Mouse (Mus musculus) stomach, postnatal 0 days (tissue): ENCODE results near the gene 1700001O22Rik. TPM values are rescaled to one million over a fixed set of nuclear protein-coding genes. Genes with fewer than 3 reads are reported as not detected.
A peak's percentile ranks its signal among the peaks of the same experiment; 100 is the strongest.

Source experiments
- ATAC-seq: fragments of 200-750 bp; cut with Nextera tagmentation; 2 replicates; pipeline ENCODE4 v1.8.0; 2017; ENCODE audit not compliant: low FRiP score, low TSS enrichment
- DNase-seq: peaks from one replicate; pipeline ENCODE4 v3.0.0-alpha.2; 2016; ENCODE audit warnings: low spot score
- H3K27ac ChIP-seq: fragments of 300-500 bp; sonication (generic); replicated peaks from 2 replicates; pipeline ENCODE4 v1.5.1; 2014; ENCODE audit warnings: mild to moderate bottlenecking, control low read depth
- H3K27me3 ChIP-seq: fragments of 300-500 bp; sonication (generic); 2 replicates; pipeline ENCODE4 v1.6.1; 2014; ENCODE audit warnings: low read length; ENCODE audit not compliant: control insufficient read depth, insufficient read depth
- H3K36me3 ChIP-seq: fragments of 300-500 bp; sonication (generic); 2 replicates; pipeline ENCODE4 v1.6.1; 2014; ENCODE audit warnings: low read length, mixed read lengths; ENCODE audit not compliant: control insufficient read depth, insufficient read depth
- H3K4me1 ChIP-seq: fragments of 300-500 bp; sonication (generic); replicated peaks from 2 replicates; pipeline ENCODE4 v1.6.1; 2014; ENCODE audit warnings: antibody characterized with exemption; ENCODE audit not compliant: control insufficient read depth, insufficient read depth
- H3K4me2 ChIP-seq: fragments of 300-500 bp; sonication (generic); replicated peaks from 2 replicates; pipeline ENCODE4 v1.6.1; 2014; ENCODE audit warnings: low read depth, mild to moderate bottlenecking, control low read depth, moderate library complexity
- H3K4me3 ChIP-seq: fragments of 300-500 bp; sonication (generic); 2 replicates; pipeline ENCODE4 v1.5.1; 2014; ENCODE audit warnings: low read depth, low read length, control low read depth
- H3K9ac ChIP-seq: fragments of 300-500 bp; sonication (generic); 2 replicates; pipeline ENCODE4 v1.6.1; 2014; ENCODE audit warnings: mild to moderate bottlenecking, low read length, control low read depth, mixed read lengths
- H3K9me3 ChIP-seq: fragments of 300-500 bp; sonication (generic); 2 replicates; pipeline ENCODE4 v1.6.1; 2016; ENCODE audit warnings: low read length; ENCODE audit not compliant: control insufficient read depth
- CTCF ChIP-seq: IDR thresholded peaks from 2 replicates; pipeline ENCODE4 v1.5.1; 2016; ENCODE audit warnings: antibody characterized with exemption, low read depth, mild to moderate bottlenecking, moderate library complexity
- EP300 ChIP-seq: optimal IDR thresholded peaks from 2 replicates; pipeline ENCODE3; 2016; ENCODE audit warnings: antibody characterized with exemption
- WGBS: fragments of 180-500 bp; shearing (Covaris S2); extraction: QIAGEN DNeasy Blood & Tissue Kit; methylation state at CpG from one replicate; pipeline ENCODE4 v1.1.7; 2014; 5-methylcytosine and 5-hydroxymethylcytosine counted together
- polyA plus RNA-seq: library from polyadenylated mRNA; unstranded; fragments of >200 nt; fragmentation: Nextera tagmentation; extraction: Ambion mirVana; gene quantifications from 2 replicates; pipeline ENCODE4 v1.2.1, GENCODE M21; 2015

The 1700001O22Rik gene
- polyA plus RNA-seq, 1 experiment from 2014 or later = 2.0 TPM

GRCm38 (mm10) chr2:30758341-30759087, 44.9 kb downstream of the 1700001O22Rik start:
- Histone ChIP-seq H3K27ac (peak overlapping the region; percentile 88), H3K9ac (peak overlapping the region; percentile 32), H3K4me1 (peaks cover 17% of the 10 kb centered on the region), H3K36me3 (no peaks in the 10 kb centered on the region), H3K27me3 (no peaks in the 10 kb centered on the region), H3K4me2 (peak overlapping the region; percentile 45), H3K9me3 (0 out of 2 replicates have a peak, but pooled peaks cover 3% of the 10 kb centered on the region), H3K4me3 (no peak overlapping the region)
- ATAC-seq (peak; percentile 87), DNase-seq (peak; percentile 92)
- WGBS = 4% methylated on average over 17 of the region's 17 CpGs
- TF ChIP-seq EP300 (no peak), CTCF (peak; percentile 68)

- Histone ChIP-seq H3K4me3 (no peak overlapping the region), H3K27me3 (no peaks in the 10 kb centered on the region), H3K4me1 (peaks cover 20% of the 10 kb centered on the region), H3K27ac (peak overlapping the region; percentile 88), H3K36me3 (no peaks in the 10 kb centered on the region), H3K9me3 (no peaks in the 10 kb centered on the region), H3K4me2 (no peak overlapping the region), H3K9ac (no peak overlapping the region)
- ATAC-seq (no peak), DNase-seq (no peak)
- 65% methylated on average over 10 of the region's 10 CpGs for WGBS
- no peak for TF ChIP-seq CTCF
Measured at GRCm38 (mm10) chr2:30756962-30757715, 46.3 kb downstream of the 1700001O22Rik start.

DNA sequence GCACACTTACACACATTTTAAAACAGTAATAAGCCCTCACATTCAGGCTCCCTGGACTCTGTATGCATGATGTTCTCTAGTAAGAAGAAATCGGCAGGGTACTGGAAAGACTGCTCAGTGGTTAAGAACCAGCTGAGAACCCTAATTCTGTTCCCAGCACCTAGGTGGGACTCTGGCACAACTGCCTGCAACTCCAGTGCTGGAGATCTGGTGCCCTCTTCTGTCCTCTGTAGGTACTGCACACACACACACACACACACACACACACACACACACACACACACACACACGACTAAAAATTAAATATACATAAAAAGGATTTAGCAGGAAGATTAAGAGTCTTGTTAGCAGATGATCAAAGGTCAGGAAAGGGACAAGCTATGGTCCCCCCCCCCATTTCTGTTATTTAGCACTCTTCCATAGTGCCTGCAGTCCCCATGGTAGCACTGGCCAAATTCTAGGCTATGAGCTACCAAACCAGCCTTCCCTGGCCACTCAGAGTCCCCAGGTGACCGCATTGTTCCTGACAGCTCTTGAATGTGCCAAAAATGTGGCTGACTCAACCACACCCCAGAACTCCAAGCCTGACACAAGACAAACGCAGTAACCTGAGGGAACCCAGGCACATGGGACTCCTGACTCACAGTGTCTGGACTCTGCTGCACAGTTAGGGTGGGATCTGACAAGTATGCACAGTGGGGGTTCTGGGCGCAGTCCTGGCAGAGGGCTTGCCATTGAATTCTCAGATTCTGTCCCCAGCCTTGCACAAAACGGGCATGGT, 47.3 kb downstream of the 1700001O22Rik start:
- TF ChIP-seq EP300 (no peak), CTCF (peak; percentile 40; the same call in 1 of the 2 replicates)
- Histone ChIP-seq H3K27ac (no peak overlapping the region), H3K36me3 (no peaks in the 10 kb centered on the region), H3K4me1 (peaks cover 20% of the 10 kb centered on the region), H3K9me3 (no peaks in the 10 kb centered on the region), H3K27me3 (no peaks in the 10 kb centered on the region), H3K4me2 (no peak overlapping the region), H3K9ac (no peak overlapping the region), H3K4me3 (no peak overlapping the region)
- 76% methylated on average over 6 of the region's 6 CpGs for WGBS
- ATAC-seq = no peak
- no peak for DNase-seq

DNA sequence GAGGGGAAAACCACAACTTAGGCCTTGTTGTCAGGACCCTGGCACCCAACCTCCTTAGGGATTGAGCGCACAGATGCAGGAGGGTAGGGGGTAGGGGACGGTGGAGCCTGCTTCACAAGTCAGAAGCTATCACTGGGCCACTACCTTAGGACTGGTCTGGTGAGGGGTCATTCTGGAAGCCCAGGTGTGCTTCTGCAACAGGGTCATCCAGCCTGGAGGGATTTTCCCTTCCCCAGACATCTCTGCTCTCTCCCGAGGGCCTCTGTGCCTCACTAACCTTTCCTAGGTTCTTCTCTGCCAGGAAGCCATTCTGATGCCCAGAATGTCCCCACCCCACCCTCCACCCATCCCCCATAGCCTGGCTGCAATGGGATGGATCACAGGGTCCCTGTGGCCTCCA, 48.6 kb downstream of the 1700001O22Rik start:
- Histone ChIP-seq H3K9ac (no peak overlapping the region), H3K9me3 (no peaks in the 10 kb centered on the region), H3K36me3 (no peaks in the 10 kb centered on the region), H3K4me3 (no peak overlapping the region), H3K4me1 (peaks cover 15% of the 10 kb centered on the region), H3K27ac (no peak overlapping the region), H3K4me2 (no peak overlapping the region), H3K27me3 (no peaks in the 10 kb centered on the region)
- no peak for DNase-seq
- ATAC-seq = no peak
- WGBS = 74% methylated on average over 3 of the region's 3 CpGs
- no peak for TF ChIP-seq CTCF
- TF ChIP-seq EP300 = no peak

DNA sequence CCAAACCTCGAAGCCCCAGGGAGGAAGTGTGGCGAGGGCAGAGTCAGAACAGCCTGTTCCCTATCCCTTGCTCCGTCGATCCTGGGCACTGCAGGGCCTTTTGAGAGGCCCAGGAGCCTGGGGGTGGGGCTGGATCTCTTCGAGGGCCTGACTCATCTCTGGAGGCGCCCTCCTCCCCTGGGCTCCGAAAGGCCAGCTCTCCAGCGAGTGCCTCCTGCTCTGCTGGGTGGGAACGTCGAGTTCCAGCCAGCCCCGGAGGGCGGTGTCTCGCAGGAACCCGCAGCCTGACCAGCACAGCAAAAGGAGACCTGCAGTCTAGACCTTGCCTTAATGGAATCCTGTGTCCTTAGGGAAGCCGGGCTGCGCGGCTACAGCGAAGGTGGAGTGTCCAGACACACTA, 50.2 kb downstream of the 1700001O22Rik start:
- H3K4me3 ChIP-seq = no peak overlapping the region
- peak overlapping the region; percentile 31; the same call in 1 of the 2 replicates for H3K9ac ChIP-seq
- peak; percentile 83 for ATAC-seq
- H3K27me3 ChIP-seq = no peaks in the 10 kb centered on the region
- H3K4me1 ChIP-seq = peaks cover 7% of the 10 kb centered on the region
- 14% methylated on average over 18 of the region's 18 CpGs for WGBS
- no peaks in the 10 kb centered on the region for H3K9me3 ChIP-seq
- TF ChIP-seq CTCF (peak; percentile 24), EP300 (no peak)
- peak; percentile 82 for DNase-seq
- no peak overlapping the region; the same call in 1 of the 2 replicates for H3K4me2 ChIP-seq
- peak overlapping the region; percentile 78 for H3K27ac ChIP-seq
- no peaks in the 10 kb centered on the region for H3K36me3 ChIP-seq
